In the genomic region with DNA sequence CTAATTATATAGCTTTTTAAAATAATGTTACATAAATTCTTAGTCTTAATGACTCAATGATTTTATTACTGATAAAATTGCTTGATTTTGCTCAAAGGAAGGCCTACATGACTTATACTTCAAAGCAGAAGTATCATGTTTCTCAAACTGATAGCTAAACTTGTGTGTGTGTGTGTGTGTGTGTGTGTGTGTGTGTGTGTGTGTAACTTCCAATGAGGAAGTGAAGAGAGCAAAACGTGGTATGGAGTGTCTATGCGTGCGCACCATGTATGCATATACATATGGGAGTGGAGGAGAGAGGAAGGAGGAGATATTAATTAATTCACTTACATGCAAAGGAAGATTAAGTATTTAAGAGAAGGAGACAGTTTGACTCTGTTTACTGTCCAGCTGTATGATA, we compare ENCODE assay signal across 34 mouse cellular contexts.
"Had no signal": no experiment of that assay in that cellular context is flagged by ENCODE, and none has a peak within 500 bp of the region (broad histone marks: within the 10 kb centered on the region; RNA-seq: fewer than 3 reads in every experiment).

No protein-coding gene starts in this region.

- H3K27ac ChIP-seq: heart, embryonic 13.5 days; heart, embryonic 15.5 days; hindbrain, embryonic 10.5 days; hindbrain, embryonic 12.5 days; hindbrain, embryonic 13.5 days; hindbrain, embryonic 14.5 days; hindbrain, embryonic 15.5 days; hindbrain, postnatal 0 days; intestine, embryonic 15.5 days; kidney, embryonic 15.5 days; kidney, postnatal 0 days; layer of hippocampus, adult 2 months; left cerebral cortex, adult 2 months had no signal

- DNase-seq: heart, postnatal 10 days; heart, postnatal 14 days; heart, postnatal 36 days; heart, postnatal 4 days; kidney, adult 11 months; kidney, adult 18-20 months; kidney, adult 2 months; kidney, adult 8-10 months; kidney, adult 9 months; kidney, postnatal 10 days; kidney, postnatal 14 days; kidney, postnatal 25 days; kidney, postnatal 36 days; kidney, postnatal 4 days; layer of hippocampus, adult 9-11 months; layer of hippocampus, postnatal 36 days had no signal

- ATAC-seq: hindbrain, embryonic 16.5 days; hindbrain, postnatal 0 days; inflammation-experienced regulatory T-cells, adult 6 months; intestine, embryonic 15.5 days; intestine, embryonic 16.5 days; intestine, postnatal 0 days had no signal

- H3K4me3 ChIP-seq: heart, embryonic 12.5 days; heart, embryonic 13.5 days; heart, embryonic 15.5 days; hindbrain, embryonic 10.5 days; hindbrain, embryonic 12.5 days; hindbrain, embryonic 13.5 days; hindbrain, embryonic 15.5 days; intestine, embryonic 15.5 days; kidney, embryonic 15.5 days; layer of hippocampus, adult 2 months; left cerebral cortex, adult 2 months had no signal

- H3K27me3 ChIP-seq: heart, embryonic 12.5 days; heart, embryonic 13.5 days; heart, embryonic 15.5 days; hindbrain, embryonic 12.5 days; hindbrain, embryonic 13.5 days; hindbrain, embryonic 15.5 days; intestine, embryonic 15.5 days; kidney, embryonic 15.5 days had no signal

- H3K4me1 ChIP-seq: heart, embryonic 12.5 days; heart, embryonic 13.5 days; heart, embryonic 15.5 days; hindbrain, embryonic 10.5 days; hindbrain, embryonic 12.5 days; hindbrain, embryonic 13.5 days; hindbrain, embryonic 15.5 days; intestine, embryonic 15.5 days; kidney, embryonic 15.5 days had no signal

- H3K36me3 ChIP-seq: heart, embryonic 12.5 days; heart, embryonic 13.5 days; heart, embryonic 15.5 days; hindbrain, embryonic 10.5 days; hindbrain, embryonic 12.5 days; hindbrain, embryonic 13.5 days; hindbrain, embryonic 15.5 days; intestine, embryonic 15.5 days; kidney, embryonic 15.5 days had no signal

- H3K9me3 ChIP-seq: heart, embryonic 12.5 days; heart, embryonic 13.5 days; heart, embryonic 15.5 days; hindbrain, embryonic 10.5 days; hindbrain, embryonic 12.5 days; hindbrain, embryonic 13.5 days; hindbrain, embryonic 15.5 days; intestine, embryonic 15.5 days; kidney, embryonic 15.5 days had no signal

- H3K9ac ChIP-seq: heart, embryonic 12.5 days; heart, embryonic 13.5 days; heart, embryonic 15.5 days; hindbrain, embryonic 12.5 days; hindbrain, embryonic 13.5 days; hindbrain, embryonic 14.5 days; hindbrain, embryonic 15.5 days; intestine, embryonic 15.5 days; kidney, embryonic 15.5 days had no signal
